Mouse (Mus musculus) embryo, embryonic 10 days (tissue): ENCODE measurements around the gene Mta2.
"Not testable (repeated sequence)": the region's sequence is repeated elsewhere in the genome, so short reads cannot be mapped to it uniquely, and the experiment has no call there.

ENCODE experiments used
- DNase-seq: peaks from one replicate; pipeline ENCODE4 v3.0.0-alpha.2; 2015; ENCODE audit warnings: low spot score

Gene Mta2

GRCm38 (mm10) chr19:8967373-8967743, 25.7 kb downstream of the Mta2 start:
- DNase-seq: no peak

GRCm38 (mm10) chr19:8967893-8968292, 26.2 kb downstream of the Mta2 start:
- DNase-seq: no peak

GRCm38 (mm10) chr19:8972491-8972890, 30.8 kb downstream of the Mta2 start:
- not testable (repeated sequence) for DNase-seq

GRCm38 (mm10) chr19:8974638-8975037, 33.0 kb downstream of the Mta2 start:
- no peak for DNase-seq

GRCm38 (mm10) chr19:8975491-8975890, 33.8 kb downstream of the Mta2 start:
- no peak for DNase-seq

GRCm38 (mm10) chr19:8976535-8976934, 34.9 kb downstream of the Mta2 start:
- peak; percentile 79 for DNase-seq

GRCm38 (mm10) chr19:8980771-8981170, 39.1 kb downstream of the Mta2 start:
- DNase-seq: no peak

GRCm38 (mm10) chr19:8981450-8982168, 39.9 kb downstream of the Mta2 start:
- DNase-seq: no peak

- DNase-seq: no peak
Measured at GRCm38 (mm10) chr19:8982303-8983149, 40.9 kb downstream of the Mta2 start.

- DNase-seq: no peak
Measured at GRCm38 (mm10) chr19:8983150-8983650, 41.5 kb downstream of the Mta2 start.

- peak; percentile 85 for DNase-seq
Measured at GRCm38 (mm10) chr19:8984255-8984868, 42.7 kb downstream of the Mta2 start.

GRCm38 (mm10) chr19:8985891-8986290, 44.2 kb downstream of the Mta2 start:
- no peak for DNase-seq

GRCm38 (mm10) chr19:8987816-8988215, 46.1 kb downstream of the Mta2 start:
- no peak for DNase-seq

- no peak for DNase-seq
Measured at GRCm38 (mm10) chr19:8988346-8989065, 46.8 kb downstream of the Mta2 start.

- peak; percentile 54 for DNase-seq
Measured at GRCm38 (mm10) chr19:8989066-8989566, 47.4 kb downstream of the Mta2 start, which contains the start of gene Ahnak. Gene Ahnak, plus strand, starts transcription at chr19:8989284.

GRCm38 (mm10) chr19:8989567-8990431, 48.1 kb downstream of the Mta2 start:
- DNase-seq: peak; percentile 73

- no peak for DNase-seq
Measured at GRCm38 (mm10) chr19:8990432-8991102, 48.9 kb downstream of the Mta2 start.

- no peak for DNase-seq
Measured at GRCm38 (mm10) chr19:8991245-8991870, 49.7 kb downstream of the Mta2 start.

- no peak for DNase-seq
Measured at GRCm38 (mm10) chr19:8991871-8992735, 50.4 kb downstream of the Mta2 start.
